Mouse (Mus musculus) naive thymus-derived CD4-positive, alpha-beta T cell, adult 2 months (primary cell): ENCODE measurements around the gene Prame.
"Not testable (repeated sequence)": the region's sequence is repeated elsewhere in the genome, so short reads cannot be mapped to it uniquely, and the experiment has no call there.

Experiments
- DNase-seq: peaks from one replicate; pipeline ENCODE4 v3.0.0-alpha.2; 2011; ENCODE audit warnings: low read depth

The Prame gene

DNA sequence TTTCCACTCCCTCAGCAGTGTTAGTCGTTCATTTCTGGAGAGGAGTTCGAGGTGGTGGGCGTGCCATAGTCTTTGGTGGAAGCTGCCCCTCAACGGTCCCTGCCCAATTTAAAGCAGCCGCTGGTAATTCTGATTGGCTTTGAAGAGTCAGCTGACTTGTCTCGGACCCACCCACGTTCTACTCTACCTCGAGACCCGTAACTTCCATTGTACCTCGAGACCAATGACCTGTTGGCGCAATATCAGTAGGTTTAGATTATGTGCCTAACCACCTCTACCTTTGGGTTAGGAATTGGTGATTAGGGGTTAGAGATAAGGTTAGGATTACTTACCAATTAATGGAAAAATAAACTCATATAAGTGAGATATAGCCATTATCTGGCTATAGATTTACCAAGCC lies at the start of gene Prame:
Gene Prame (minus strand): TSS at position 101 of the 400 bp plus-strand sequence.
- DNase-seq = no peak

DNA sequence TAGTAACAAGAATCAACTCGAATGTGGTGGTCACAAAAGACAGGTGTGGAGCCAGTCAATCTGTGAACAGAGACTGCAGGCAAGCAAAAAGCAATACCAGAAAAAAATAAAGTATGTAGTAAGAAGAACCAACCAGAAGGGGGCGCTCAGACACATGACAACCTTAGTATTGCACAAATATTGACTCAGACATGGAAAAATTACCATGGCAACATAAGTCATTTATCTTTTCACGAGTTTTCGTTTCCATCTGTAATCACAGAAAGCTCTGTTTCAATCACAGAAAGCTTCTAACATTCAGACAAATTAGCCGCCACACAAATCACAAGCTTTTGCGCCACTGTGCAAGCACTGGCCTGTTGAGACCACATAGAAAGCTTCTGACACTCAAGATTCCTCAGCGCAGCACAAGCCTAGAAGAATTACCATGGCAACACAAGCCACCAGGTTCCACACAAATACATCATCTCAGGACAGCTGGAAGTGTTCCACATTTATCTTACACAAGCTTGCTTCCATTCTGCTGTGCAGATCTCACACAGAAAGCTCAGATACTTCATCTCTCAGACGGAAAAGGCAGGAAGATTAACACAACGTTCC lies 24.8 kb upstream of the Prame start:
- peak; percentile 54 for DNase-seq

GRCm38 (mm10) chrX:135601298-135602029 lies 26.0 kb downstream of the Prame start:
- peak; percentile 78 for DNase-seq

DNA sequence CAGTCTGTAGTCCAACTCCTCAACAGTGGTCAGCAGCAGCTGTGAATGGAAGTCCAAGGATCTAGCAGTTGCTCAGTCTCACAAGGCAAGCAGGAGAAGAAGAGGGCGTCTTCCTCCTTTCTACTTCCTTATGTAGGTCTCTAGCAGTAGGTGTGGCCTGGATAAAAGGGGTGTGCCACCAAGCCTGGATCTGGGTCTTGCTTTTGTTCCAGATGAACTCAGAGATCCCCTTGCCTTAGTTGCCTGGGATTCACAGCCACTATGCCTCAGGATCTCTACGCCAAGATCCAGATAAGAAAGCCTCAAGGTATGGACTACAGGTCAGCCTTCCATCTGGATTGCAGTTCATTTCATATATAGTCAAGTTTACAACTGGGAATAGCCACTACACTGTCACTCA lies 28.8 kb downstream of the Prame start, which contains the start of gene Nxf7:
Gene Nxf7 (minus strand): TSS at position 101 of the 400 bp plus-strand sequence.
- no peak for DNase-seq

DNA sequence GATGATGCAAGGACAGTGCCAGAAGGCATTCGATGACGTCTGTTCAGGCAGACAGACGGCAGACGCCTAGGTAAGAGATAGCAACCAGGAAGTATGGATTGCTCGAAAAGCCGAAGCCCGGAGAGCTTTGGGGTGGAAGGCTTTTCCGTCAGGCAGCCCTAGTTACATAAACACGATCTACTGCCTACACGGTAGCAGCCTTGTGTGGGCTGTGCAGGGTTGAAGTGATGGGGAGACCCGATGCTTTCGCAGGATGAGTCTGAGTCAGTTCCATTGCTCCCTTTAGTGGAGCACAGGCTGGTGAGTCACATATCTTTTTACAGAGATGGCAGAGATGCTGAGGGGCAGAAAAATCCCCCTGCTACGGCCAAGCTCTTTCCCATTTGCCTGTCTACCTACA lies 29.4 kb downstream of the Prame start:
- no peak for DNase-seq

DNA sequence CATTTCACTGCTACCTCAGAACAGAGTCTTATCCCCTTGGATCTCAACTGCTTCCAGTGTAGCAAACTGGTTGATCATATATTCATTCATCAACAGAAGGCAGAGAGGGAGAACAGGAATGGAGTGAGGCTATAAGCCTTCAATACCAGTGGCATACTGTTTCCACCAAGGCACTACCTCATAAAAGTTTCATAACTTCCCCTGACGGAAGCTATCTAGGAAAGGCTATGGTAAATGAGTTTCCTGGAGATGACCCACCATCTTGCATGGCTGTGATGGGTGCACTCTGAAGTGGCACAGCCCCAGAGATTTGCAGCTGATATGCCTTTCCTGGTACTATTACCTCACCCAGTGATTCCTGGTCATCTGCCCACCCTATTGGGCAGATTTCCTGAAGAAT lies 51.1 kb downstream of the Prame start:
- DNase-seq = no peak

DNA sequence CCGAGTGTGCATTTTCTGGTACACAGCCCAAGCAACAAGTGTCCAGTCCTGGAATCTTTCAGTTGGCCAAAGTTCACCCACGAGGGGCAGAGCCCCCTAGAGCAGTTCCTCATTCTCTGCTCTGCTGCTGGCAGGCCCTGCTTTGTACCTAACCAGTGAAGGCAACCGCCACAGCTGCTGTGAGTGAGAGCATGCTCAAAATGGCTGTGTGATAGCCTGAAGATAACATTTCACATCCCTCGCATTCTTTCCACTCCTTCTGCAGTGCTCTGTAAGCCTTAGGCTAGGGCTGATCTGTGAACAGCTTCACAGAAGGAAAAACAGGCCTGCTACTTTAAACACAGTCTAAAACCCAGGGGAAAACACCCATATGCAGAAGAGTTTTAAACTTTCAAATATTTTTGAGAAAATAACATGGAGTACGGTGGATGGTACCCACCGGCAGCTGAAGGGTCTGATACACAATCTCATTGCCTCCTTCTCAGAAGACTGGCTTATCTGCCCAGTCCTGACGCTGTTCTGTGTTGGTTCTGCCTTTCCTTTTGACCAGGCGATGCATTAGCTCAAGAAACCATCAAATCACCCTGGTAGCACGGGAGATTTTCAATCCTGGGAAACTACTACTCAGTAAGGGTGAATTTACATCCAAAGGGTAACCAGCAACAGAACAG lies 52.4 kb downstream of the Prame start:
- DNase-seq = not testable (repeated sequence)

- not testable (repeated sequence) for DNase-seq
Measured at GRCm38 (mm10) chrX:135574261-135574957, 53.1 kb downstream of the Prame start.

DNA sequence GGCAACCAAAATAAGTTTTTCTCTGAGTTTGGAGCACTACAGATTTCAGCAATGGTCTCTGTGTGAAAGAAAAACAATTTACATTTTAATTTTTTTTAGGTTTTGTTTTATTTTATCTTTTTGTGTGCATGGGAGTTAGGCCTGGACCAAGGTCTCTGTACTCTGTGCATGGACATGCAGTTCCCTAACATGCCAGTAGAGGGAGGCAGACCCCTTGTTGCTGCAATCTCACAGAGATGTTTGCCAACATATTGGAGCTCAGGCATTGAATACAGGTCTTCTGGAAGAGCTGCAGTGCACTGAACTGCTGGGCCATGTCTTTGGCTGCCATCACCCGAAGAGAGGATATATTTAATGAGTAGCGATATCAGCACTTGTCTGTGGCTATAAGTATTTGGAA lies 58.0 kb downstream of the Prame start:
- DNase-seq = peak; percentile 66

DNA sequence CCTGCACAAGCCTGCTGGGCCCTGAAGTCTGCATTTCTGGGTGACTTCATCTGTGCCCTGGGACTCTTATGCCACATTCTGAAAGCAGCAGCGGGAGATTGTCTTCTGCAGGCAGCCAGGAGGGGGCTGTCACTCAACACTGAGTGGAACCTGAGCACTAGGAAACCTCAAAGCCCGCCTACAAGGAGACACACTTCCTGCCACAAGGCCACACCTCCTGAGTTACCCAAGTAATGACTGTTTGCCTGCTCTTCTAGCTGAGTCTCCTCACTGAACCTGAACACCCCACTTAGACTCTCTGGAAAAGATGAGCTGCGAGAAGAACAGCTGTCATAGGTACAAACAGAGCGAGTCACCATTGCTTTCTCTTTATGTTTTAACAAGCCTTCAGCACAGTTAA lies 62.6 kb downstream of the Prame start:
- DNase-seq = peak; percentile 58
